Mouse (Mus musculus) gastrocnemius, postnatal 36 days (tissue): Measurements from ENCODE around the gene Kcnj8. TPM values are rescaled to one million over a fixed set of nuclear protein-coding genes. Genes with fewer than 3 reads are reported as not detected.
A peak's percentile ranks its signal among the peaks of the same experiment; 100 is the strongest.

Experiments
- DNase-seq, 2 experiments: peaks; one replicate each; pipeline ENCODE4 v3.0.0; 2022
- intact Hi-C: fragments of 180-260 bp; cut with DNase I; formaldehyde crosslinking; loops from one replicate; pipeline ENCODE4 v1.15.1; 2025
- long read RNA-seq, 2 experiments: library from polyadenylated mRNA; stranded (forward); transcript quantifications; one replicate each; pipeline ENCODE4 v2.0.0; 2021
- total RNA-seq, 2 experiments: library from RNA; stranded (reverse); gene quantifications; 2 replicates each; pipeline ENCODE4 v1.2.3; 2021

Kcnj8 gene
- 10 to 100 TPM in 1 of 2 experiments, 1 to 10 TPM in 1; 6.4 to 10.8 TPM for total RNA-seq
- long read RNA-seq, experiment 1, transcript Kcnj8-202 (3 exons, 2,548 nt) = major isoform, 7 of 13 reads
- long read RNA-seq, experiment 1, partial matches to known transcripts = 0 of 13 reads
- long read RNA-seq, experiment 1, other reads (novel, unspliced or antisense) = 5 of 13 reads
- long read RNA-seq, experiment 2, transcript Kcnj8-202 (3 exons, 2,548 nt) = major isoform, 22 of 35 reads
- long read RNA-seq, experiment 2, partial matches to known transcripts = 3 of 35 reads
- long read RNA-seq, experiment 2, other reads (novel, unspliced or antisense) = 8 of 35 reads

DNA sequence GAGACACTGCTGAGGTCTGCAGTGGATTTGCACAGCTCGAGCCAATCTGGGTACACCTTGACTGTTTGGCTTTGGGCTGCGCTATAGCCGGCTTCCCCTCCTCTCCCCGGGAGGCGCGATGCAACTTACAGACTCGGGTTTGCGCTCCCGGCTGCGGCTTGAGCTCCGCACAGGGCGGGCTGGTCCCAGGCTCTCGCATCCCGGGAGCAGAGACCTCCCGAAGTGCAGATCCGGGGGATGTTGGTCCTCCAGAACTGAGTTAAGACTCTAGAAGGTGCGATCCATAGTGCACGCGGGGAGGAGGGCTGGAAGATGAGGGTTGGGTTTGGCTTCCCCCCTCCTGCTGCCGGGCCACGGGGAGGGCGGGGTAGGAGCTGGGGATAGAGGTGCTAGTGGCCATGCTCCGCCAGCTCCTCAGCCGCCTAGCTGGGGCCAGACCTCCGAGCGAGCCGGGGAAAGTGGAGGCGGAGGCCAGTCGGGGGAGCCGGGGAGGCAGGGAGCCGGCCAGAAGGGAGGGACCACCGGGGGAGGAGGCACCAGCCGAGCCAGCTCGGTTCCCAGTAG, at the start of gene Kcnj8:
Gene Kcnj8 (minus strand): TSS at position 560 of the 564 bp plus-strand sequence.
- intact Hi-C loops = no loop called here

DNA sequence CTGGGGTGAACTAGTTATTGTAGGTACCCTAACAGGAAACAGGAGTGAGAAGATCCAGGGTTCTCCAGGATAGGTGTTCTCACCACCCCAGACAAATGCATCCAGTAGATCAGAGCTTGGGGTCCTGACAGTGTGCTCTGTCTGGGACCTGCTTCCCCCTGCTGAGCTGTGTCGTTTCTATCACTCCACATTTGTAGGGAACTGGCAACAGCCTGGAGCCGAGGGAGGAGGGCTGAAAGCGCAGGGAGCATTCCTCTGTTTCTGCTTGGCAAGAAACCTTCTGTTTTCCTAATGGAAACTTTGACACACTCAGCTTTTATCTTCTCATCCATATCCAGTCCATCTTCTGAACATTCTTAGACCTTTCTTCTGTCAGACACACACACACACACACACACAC, 45.2 kb upstream of the Kcnj8 start:
- no peak for DNase-seq

More for the DNA sequence above, at the start of gene Kcnj8:
- DNase-seq = peak; percentile 50 to 56

DNA sequence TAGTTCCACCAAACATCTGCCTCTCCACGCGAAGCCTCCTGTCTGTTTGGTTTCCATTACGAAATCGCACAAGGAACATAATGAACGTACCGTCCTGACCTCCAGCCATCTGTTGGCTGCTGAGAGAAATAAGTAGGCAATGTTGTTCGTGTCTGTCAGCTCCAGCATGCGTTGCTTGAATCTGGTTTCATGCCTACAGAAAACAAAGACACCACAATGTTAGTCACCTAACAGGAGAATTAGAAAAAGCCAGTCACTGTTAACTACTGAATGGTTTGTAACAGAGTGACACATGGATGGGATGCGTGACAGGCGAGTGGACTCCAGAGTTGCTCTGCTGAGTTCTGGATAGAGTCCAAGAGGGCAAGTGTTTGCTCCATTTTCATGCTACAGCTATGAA, 42.9 kb upstream of the Kcnj8 start:
- intact Hi-C loops = loop anchor here (5.0 kb wide), 1 partner anchor 33 kb away; no protein-coding TSS in a partner anchor

More for the DNA sequence above, 45.2 kb upstream of the Kcnj8 start:
- intact Hi-C loops = no loop called here

DNA sequence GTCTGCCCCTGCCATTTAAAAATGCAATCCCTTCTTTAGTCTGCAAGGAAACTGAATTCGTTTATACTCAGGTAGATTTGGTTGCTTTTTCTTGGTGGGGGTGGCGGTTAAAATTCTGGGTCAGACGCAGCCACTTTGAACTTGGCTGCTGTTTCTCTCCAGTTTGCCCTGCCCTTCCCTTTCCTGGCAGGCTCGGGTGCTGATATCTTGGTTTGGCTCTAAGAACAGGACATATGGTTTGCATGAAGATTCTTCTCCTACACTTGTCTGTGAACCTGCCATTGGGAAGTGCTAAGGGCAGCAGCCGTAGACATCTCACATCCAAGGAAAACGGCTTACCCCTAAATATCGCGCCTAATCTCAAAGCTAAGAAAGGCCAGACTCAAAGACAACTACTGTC, 41.0 kb upstream of the Kcnj8 start:
- intact Hi-C loops = loop anchor here (5.0 kb wide), 1 partner anchor 35 kb away; no protein-coding TSS in a partner anchor
- DNase-seq = no peak

More for the DNA sequence above, 42.9 kb upstream of the Kcnj8 start:
- no peak for DNase-seq

DNA sequence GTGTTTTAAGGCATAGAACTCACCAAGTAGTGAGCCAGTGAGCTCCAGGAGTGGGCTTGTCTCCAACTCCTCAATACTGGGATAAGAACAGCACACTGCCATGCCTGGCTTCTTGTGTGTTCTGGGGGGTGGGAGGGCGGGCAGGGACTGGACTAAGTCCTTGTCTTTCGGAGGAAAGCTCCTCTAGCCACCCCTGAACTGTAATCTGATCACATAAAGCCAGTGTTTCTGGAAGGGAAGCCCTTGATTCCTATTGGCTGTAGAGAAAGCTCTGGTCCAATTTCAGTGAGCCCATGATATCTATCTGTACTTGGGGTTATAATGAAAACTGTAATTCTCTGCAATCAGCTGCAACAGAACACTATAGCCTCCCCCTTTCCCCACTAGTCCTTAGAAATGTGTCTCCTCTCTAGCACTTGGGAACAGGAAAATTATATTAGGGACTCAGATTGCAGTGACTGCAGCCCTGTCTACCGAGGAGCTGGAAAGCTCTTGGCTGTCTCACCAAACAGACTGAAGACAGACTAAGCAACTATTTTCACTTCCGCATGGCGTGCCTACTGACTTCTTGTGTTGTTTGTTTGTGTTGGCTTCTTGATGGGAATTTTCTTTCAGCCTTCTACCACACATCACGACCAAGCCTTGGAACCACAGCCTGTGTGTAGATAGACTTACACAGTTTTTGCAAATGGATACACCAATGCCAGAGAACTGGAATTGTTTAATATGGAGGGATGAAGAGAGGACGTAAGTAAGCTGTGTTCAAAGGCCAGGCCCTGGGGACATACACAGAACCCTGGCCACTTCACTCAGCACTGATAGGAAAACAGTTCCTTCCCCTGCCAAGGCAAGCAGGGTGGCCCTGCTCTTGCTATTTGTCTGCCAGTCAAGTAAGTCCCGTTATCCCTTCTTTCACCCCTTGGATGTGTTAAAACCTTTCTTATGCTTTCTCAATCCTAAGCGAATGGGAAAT, 38.3 kb upstream of the Kcnj8 start:
- intact Hi-C loops = loop anchor here (5.0 kb wide), 1 partner anchor 38 kb away; no protein-coding TSS in a partner anchor
- no peak for DNase-seq

DNA sequence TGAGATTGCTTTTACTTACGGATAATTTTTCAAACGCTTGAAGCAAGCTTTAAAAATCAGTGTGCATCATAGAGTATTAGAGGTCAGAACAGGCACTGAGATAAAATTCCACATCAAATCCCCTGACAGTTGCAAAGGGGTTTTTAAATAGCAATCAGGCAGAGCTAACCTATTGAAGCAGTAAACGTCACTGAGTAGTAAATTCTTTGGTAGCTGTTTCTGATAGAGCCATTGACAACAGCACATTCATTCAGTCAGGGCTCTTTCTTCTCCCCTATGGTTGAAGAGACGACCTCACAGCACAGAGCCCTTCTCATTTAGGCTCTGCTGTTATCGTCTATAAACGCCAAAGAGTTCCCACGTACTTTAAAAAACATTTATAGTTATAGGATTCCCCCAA, 35.7 kb upstream of the Kcnj8 start:
- intact Hi-C loops = no loop called here
- no peak for DNase-seq

DNA sequence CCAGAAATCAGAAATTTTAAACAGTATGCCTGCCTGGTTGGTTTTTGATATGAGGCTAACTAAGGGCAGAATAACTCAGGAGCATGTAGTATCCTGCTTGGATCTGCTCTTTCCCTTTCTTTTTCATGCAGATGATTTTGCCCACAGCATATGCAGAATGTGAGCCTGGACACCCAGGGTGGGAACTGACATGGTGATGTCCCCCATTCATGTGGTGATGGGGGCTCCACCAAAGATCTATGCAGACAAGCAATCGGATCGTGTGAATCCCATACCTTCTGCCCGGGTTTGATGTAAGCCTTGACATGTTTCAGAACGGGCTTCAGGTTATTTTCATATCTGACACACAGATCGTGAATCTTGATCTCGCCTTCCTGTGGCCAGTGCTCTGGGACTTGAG, 31.4 kb upstream of the Kcnj8 start:
- intact Hi-C loops = no loop called here
- DNase-seq = no peak

DNA sequence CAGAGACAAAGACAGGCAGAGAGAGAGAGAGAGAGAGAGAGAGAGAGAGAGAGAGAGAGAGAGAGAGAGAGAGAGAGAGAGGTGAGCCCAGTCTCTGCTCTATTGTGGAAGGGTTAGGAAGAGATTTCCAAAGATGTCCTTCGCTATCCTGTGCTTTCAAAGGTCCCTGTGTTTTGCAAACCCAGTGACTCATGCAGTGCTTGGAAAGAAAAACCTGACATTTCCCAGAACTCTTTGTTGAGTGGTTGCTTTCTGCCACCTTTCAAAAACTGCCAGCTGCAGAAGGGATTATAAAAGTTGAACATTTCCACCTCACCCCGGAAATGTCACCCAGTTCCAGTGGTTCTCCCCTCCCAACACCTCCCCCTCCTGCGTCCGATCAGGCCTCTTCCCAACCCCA, 7.4 kb upstream of the Kcnj8 start:
- intact Hi-C loops = no loop called here
- no peak for DNase-seq

DNA sequence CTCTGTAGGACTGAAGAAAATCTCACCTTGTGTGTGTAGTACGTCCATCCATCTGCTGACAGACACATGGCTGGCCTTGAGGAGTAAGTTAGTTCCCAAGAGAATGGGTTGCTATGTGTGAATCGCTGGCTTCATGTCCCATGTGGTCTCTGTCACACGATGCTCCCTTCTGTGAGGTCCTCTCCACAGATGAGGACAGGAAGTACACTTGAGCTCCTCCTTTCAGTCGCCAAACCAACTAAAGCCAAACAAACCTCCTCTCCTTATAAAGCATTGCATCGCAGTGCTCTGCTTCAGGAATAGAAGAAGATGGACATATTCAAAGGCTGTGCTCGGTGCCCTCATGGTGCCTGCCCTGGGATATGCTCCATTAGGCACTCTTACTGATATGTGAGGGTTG, 6.4 kb upstream of the Kcnj8 start:
- intact Hi-C loops = no loop called here
- DNase-seq = no peak

DNA sequence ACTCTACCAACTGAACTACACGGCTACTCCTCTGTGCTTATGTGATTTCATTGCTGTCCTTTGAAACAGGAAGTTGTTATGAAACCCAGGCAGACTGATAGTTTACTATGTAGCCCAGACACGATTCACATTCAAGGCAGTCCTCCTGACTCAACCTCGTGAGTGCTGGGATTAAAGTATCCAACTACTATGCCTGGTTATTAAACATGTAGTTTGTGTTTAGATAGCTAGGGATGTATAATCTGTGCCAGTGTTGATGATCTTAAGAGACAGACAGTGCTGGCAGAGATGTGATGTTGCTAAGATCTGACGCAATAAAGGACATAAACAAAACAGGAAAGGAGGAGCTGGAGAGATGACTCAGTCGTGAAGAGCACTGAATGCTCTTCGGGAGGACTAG, 1.5 kb upstream of the Kcnj8 start:
- intact Hi-C loops = no loop called here
- no peak for DNase-seq

DNA sequence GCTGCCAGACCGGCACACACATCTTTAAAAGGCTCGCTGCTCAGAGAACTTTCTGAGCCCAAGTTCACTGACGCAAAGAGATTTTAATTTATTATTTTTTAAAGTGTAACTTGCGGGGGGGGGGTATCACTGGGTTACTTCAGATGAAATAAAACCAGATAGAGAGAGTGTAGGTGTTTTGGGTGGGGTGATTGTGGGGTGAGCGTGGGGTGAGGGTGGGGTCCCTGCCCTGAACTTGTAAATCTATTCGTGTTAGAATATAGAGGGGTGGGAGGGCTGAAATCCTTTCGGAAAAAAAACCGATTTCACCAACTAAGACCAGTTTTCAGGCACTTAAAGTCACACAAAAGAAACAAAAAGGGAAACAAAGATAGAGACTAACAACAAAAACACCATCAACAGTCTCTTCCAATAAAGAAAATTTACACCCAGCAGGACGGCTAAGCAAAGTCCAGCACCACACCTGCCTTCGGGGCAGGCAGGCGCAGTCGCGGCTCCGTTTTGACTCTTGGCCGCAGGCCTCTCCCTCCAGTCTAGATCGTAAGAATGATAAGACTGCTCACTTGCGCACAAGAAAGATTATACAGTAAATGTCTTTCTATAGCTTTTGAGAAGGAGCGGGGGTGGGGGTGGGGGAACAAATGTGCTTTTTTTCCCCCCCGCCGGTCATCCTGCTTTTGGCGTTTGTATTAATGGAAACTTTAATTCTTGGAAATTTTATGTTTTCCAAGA, 381 bp upstream of the Kcnj8 start:
- DNase-seq = no peak
- intact Hi-C loops = no loop called here

DNA sequence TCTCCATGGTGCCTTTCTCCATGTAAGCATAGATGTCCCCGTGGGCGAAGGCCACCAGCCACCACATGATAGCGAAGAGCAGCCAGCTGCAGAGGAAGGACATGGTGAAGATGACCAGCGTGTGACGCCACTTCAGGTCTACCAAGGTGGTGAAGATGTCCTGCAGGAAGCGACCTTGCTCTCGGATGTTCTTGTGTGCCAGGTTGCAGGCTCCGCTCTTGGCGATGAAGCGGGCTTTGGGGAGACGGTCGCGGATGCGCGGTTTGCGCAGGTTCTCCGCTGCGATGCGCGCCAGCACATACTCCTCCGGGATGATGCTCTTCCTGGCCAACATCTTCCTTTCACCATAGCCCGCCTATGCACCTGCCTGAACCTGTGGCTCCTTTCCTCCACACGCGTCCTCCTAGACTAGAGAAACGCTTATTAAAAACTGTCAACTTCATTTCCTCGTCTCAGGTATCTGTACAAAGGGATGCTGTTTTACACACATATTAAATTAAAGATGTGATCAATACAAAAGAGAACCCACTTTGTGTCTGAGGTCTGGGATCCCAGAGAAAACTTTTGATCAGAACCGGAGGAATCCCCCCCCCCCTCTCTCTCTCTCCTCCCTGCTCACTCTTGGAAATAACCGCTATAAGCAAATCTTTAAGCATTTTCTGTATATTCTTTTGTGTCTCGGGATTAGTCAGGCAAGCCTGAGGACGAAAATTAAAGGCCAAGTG, 1.2 kb downstream of the Kcnj8 start:
- no peak for DNase-seq
- intact Hi-C loops = no loop called here

DNA sequence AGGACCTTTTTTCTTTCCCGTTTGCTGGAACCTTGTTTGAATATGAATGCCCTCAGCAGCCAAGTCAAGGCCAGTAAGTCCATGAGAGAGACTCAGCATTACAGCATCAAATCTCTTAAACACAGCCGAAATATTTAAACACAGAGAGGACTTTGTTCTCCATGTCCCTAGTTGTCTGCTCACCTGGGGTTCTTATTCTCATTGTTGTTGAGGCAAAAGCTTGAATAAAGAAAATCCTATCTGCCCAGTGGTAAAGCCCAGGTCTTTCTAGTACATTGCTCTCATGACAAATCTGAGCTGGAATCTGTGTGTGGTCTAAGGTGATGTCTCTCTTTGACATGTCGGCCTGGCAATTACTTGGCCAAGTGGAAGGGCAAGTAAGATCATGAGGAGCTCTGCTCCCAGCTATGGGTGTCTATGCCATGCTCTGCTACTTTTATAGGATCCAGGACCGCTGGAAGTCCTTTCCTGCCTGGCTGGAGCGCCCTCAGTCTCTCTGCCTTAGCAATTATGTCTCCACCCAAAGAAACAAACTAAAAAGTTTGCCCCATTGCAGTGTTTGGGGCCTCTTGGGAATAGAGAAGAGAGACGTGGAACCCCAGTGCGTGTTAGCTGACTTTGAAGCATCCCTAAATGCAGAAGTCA, 2.6 kb downstream of the Kcnj8 start:
- intact Hi-C loops = no loop called here
- no peak for DNase-seq

DNA sequence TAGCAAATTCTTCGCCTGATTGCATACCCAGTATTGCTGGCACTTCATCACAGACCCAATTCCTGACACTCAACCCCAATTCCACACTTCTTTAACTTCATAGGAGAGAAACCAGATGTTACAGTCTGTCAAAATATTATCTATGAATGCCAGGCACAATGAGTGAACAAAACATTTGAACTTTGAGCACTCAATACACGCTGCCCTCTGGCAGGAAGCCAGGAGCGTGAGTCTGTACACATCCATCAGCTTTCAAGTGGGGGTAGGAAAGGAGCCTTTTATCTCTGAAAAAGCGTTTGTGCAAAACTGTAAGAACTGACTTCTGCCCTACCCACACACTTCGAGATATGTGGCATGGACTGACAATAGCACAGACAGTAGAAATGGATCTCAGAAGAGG, 4.0 kb downstream of the Kcnj8 start:
- intact Hi-C loops = no loop called here

DNA sequence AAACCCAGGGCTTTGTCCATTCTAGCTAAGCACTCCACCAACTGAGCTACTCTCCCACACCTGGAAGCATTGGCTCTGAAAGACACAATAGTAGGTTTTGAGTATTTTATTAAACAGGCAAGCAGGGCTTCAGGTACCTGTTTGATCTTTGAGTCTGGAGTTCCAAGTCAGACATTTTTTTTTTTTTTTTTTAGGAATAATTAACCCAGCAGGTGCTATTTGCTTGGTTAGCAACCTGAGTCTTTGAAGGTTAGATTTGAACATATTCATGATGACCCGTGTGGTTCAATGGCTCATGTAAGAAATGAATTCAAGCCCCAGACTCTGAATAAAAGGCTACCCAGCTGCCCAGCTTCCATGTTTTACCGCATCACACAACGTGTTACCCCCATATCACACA, 6.7 kb downstream of the Kcnj8 start:
- intact Hi-C loops = no loop called here
- DNase-seq = no peak

More for the DNA sequence above, 4.0 kb downstream of the Kcnj8 start:
- no peak for DNase-seq

DNA sequence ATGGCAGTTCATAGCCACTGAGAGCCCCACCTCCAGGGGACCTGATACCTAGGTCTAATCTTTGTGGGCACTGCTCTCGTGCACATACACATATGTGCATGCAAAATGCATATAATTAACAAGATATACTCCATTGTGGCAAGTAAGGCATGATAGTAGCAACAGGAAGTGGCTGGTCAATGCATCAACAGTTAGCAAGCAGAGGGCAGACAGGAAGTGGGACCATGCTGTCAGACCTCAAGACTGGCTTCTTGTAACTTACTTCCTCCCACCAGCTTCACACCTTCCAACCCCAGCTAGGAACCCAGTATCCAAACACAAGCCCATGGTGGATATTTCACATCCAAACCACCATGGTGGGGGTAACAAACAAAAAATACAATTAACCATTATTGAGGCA, 10.3 kb downstream of the Kcnj8 start:
- intact Hi-C loops = no loop called here
- DNase-seq = no peak

DNA sequence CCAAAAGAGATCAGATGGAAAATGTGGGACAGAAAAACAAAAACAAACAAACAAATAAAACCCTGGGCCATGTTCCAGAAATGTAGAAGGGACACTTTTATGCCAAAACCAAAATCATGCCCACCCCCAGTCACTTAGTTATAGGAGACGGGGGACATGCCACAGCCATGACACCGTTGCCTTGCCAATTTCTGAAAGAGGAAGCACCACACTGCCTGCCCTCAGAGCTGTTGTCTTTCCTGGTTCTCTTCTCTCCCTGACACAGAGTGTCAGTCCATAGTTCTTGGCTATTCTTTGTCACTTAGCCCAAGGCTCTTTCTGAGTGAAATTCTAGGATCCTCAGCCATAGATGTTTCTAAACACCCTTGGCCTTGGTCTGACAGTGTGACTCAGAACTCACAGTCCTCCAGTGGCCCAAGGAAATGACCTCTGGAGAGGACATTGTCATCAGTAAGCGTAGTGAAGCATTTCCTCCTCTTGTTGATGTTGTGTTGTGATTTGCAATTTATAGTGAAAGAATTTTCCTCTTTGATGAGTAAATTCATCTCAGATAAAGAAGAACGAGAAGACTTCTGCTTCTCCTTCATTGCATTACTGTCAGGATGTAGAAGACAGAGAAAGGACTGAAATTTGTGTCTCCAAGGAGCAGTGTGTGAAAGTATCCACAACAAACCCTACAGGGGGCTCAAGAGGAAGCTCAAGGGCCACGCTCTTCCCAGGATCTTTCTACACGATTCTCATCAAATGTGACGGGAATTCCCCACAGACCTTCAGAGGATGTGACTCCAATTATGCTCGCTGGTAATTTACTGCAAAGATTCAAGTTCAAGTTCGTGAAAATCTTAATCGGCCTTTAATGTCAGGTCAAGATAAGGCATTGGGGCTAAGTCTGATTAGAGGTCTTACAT, 12.4 kb downstream of the Kcnj8 start:
- intact Hi-C loops = no loop called here
- no peak for DNase-seq

DNA sequence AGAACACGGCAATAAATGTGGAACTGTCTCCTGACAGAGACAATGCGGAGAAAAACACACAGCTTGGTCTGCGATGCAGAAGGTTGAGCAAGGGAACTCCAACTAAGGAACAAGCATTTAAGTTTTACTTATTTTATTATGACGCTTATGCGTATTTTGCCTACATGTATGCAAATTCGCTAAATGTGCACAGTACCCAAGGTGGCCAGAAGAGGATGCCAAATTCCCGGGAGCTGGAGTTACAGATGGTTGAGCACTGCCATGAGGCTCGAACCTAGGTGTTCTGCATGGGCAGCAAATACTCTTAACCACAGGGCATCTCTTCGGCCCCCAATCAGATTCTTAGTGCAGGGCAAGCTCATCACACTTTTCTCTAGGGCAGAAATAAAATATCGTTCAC, 13.3 kb downstream of the Kcnj8 start:
- DNase-seq = no peak

More for the DNA sequence above, 13.3 kb downstream of the Kcnj8 start:
- intact Hi-C loops = no loop called here
